ENCODE assay signal across 1 mouse cellular context in the genomic region with DNA sequence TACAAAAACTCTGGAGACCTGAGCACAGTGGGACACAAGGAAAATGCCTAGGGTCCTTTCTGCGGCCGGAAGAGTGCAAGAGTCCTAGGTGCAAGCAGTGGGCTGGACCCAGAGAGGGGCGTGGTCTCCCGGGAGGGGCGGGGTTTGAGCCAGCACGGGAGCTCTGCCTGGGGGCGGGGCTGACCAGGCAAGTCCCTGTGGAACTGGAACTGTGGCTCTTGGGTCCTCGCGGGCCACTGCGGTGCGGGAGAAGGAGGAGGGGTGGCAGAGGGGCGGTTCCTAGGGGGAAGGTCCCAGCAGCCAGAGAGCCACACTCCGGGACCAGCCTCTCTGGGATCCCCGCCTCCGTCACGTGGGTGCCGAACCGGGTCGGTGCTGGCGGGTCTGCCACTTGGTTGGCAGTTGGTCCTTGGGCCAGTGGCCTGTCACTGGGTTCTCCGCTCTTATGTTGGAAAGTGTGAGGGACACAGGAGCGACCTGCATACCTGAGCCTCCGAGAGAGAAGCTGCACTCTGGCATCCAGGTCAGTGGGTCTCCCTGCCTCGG.
A peak's percentile ranks its signal among the peaks of the same experiment; 100 is the strongest.
TF ChIP-seq lines count a peak whose summit lies in the region.

A gene (plus strand): TSS at position 351 of the 546 bp plus-strand sequence.

TF ChIP-seq in CH12.LX, 34 proteins besides CTCF, POLR2A, EP300 and RAD21 (continued from another document):
- TF ChIP-seq HCFC1 (IDR thresholded peaks at IDR 0.05; ENCODE audit: low read depth, low read length) = no peak; the same call in 1 of the 2 replicates
- 0 out of 2 replicates have a peak, but pooled peaks have one; percentile 12 for TF ChIP-seq RCOR1 (conservative IDR thresholded peaks at IDR 0.05; ENCODE audit: low read depth, low read length)
- TF ChIP-seq USF1 (IDR thresholded peaks at IDR 0.05; ENCODE audit: low read depth, low read length) = peak; percentile 83
- TF ChIP-seq JUN (IDR thresholded peaks at IDR 0.05; ENCODE audit: insufficient read depth, low read depth, low read length) = no peak
- peak; percentile 44; the same call in 1 of the 2 replicates for TF ChIP-seq ETS1 (conservative IDR thresholded peaks at IDR 0.05; ENCODE audit: low read depth, low read length)
- TF ChIP-seq CHD1 (IDR thresholded peaks at IDR 0.05; ENCODE audit: low read depth, low read length) = no peak; the same call in 1 of the 2 replicates
- peak; percentile 88 for TF ChIP-seq MXI1 (IDR thresholded peaks at IDR 0.05; ENCODE audit: low read depth, low read length)
- TF ChIP-seq KAT2A (IDR thresholded peaks at IDR 0.05; ENCODE audit: insufficient replicate concordance, low read length) = 0 out of 2 replicates have a peak, but pooled peaks have one; percentile 37
- peak; percentile 53; the same call in 1 of the 2 replicates for TF ChIP-seq ZMIZ1 (IDR thresholded peaks at IDR 0.05; ENCODE audit: low read depth, low read length)
- no peak for TF ChIP-seq ELF1 (IDR thresholded peaks at IDR 0.05; ENCODE audit: low read depth, low read length)
- no peak for TF ChIP-seq UBTF (IDR thresholded peaks at IDR 0.05; ENCODE audit: low read depth, low read length)
- no peak for TF ChIP-seq MAFK (IDR thresholded peaks at IDR 0.05; ENCODE audit: insufficient replicate concordance, low read length)
- peak; percentile 33 for TF ChIP-seq MEF2A (IDR thresholded peaks at IDR 0.05; ENCODE audit: borderline replicate concordance, low read depth, low read length)
- TF ChIP-seq USF2 (conservative IDR thresholded peaks at IDR 0.05; ENCODE audit: low read depth, low read length) = peak; percentile 73
- no peak for TF ChIP-seq JUND (conservative IDR thresholded peaks at IDR 0.05; ENCODE audit: low read depth, low read length)
